Mouse (Mus musculus): ENCODE measurements around the gene Lrwd1. TPM values are rescaled to one million over a fixed set of nuclear protein-coding genes. Genes with fewer than 3 reads are reported as not detected.

Gene Lrwd1
- polyA plus RNA-seq, 1 experiment: not detected

DNA sequence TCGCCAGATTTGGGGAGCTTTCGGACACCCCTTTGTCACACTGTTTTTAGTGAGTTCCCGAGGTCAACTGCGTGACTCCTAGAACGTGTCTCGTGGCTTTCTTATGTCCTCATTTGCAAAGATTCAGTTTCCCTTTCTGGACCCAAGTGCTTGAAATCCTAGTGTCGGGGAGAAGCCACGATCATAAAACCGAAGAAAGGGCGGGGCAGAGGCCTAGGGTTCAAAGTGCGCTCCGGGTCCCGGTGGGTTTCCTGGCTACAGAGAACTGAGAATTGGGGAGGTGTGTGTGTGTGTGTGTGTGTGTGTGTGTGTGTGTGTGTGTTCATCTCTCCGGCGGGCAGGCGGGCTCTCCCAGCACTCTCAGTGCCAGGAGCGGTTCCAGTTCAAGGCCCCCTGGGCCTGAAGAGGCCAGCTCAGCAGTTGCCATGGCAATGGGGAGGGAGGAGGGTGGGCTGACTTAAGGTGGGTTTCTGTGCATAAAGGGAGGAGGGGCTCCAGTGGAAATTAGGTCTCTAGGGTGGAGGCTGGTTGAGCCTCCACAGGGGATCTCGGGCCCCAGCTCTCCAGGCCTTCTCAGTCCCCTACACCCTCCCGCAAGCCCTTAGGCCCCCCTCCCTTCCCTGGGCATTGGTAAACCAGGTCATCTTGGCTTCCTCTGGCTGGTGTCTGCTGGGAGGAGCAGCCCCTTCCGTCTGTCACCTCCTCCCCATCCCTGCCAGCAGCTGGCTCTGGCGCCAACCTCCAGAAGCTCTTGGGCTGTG is 50.8 kb downstream of the Lrwd1 start:
- peaks cover 17% of the 10 kb centered on the region for H3K4me1 ChIP-seq (ENCODE audit: control insufficient read depth, insufficient read depth, low read length)
- 38% methylated on average over 21 of the region's 21 CpGs for WGBS
- TF ChIP-seq POLR2A (IDR thresholded peaks at IDR 0.05; ENCODE audit: insufficient read depth, low read depth, low read length) (no peak), CTCF (IDR thresholded peaks at IDR 0.05; ENCODE audit: insufficient read depth, low read depth, low read length) (no peak)
- H3K4me3 ChIP-seq (ENCODE audit: insufficient read depth, low read depth, low read length): peak overlapping the region; percentile 81
- 0 out of 2 replicates have a peak overlapping the region, but pooled peaks have one; percentile 10 for H3K27ac ChIP-seq (ENCODE audit: insufficient read depth, low read depth, low read length)

- peaks cover 17% of the 10 kb centered on the region for H3K4me1 ChIP-seq (ENCODE audit: control insufficient read depth, insufficient read depth, low read length)
- peak overlapping the region; percentile 81 for H3K4me3 ChIP-seq (ENCODE audit: insufficient read depth, low read depth, low read length)
- TF ChIP-seq POLR2A (IDR thresholded peaks at IDR 0.05; ENCODE audit: insufficient read depth, low read depth, low read length) (no peak), CTCF (IDR thresholded peaks at IDR 0.05; ENCODE audit: insufficient read depth, low read depth, low read length) (no peak)
- H3K27ac ChIP-seq (ENCODE audit: insufficient read depth, low read depth, low read length): no peak overlapping the region
- WGBS: 7% methylated on average over 23 of the region's 23 CpGs
Observed at GRCm38 (mm10) chr5:136084144-136084881, 51.6 kb downstream of the Lrwd1 start.

DNA sequence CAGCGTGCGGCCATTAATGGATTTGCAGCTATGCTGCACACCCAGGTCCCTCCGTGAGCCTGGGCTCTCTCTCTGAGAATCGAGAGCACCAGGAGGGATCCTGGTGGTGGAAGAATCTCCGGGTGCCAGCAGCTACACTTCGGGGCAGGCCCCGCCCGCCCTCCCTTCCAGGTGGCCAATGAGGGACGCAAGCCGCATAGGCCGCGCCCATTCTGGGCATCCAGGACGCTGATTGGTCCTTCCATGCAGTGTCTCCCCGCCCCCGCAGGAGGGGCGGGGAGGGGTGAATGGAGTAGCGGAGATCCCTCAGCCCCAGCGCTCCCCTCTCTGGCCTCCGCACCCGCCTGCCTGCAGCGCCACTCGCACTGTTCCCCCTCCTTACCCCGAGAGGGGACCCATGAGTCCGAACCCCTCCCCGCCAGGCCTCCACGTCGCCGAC is 52.2 kb downstream of the Lrwd1 start, which contains the start of gene Rasa4:
Rasa4 (plus strand) TSS at position 248 of the 439 bp plus-strand sequence.
- no peak for TF ChIP-seq POLR2A (IDR thresholded peaks at IDR 0.05; ENCODE audit: insufficient read depth, low read depth, low read length)
- TF ChIP-seq CTCF (IDR thresholded peaks at IDR 0.05; ENCODE audit: insufficient read depth, low read depth, low read length): no peak
- no peak within 1 kb of the TSS for H3K27ac ChIP-seq (ENCODE audit: insufficient read depth, low read depth, low read length)

DNA sequence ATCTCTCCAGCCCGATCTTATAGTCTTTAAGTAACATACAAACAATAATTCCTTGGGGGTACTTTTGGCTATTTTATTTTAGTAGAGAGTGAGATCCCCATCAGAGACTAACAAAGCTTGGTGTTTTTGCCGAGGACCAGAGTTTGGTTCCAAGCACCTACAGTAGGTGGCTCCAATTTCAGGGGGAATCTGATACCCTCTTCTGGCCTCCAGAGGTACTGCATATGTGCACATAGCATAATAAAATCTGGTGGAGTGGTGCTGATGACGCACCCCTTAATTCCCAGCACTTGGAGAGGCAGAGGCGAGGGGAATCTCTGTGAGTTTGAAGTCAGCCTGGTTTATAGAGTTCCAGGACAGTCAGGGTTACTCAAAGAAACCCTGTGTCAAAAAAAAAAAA is 53.5 kb downstream of the Lrwd1 start:
- no peak overlapping the region for H3K27ac ChIP-seq (ENCODE audit: insufficient read depth, low read depth, low read length)
- peaks cover 21% of the 10 kb centered on the region for H3K4me1 ChIP-seq (ENCODE audit: control insufficient read depth, insufficient read depth, low read length)
- H3K4me3 ChIP-seq (ENCODE audit: insufficient read depth, low read depth, low read length): no peak overlapping the region
- WGBS: 78% methylated on average over 4 of the region's 4 CpGs
- TF ChIP-seq POLR2A (IDR thresholded peaks at IDR 0.05; ENCODE audit: insufficient read depth, low read depth, low read length) (no peak), CTCF (IDR thresholded peaks at IDR 0.05; ENCODE audit: insufficient read depth, low read depth, low read length) (no peak)

More for the DNA sequence above, 52.2 kb downstream of the Lrwd1 start, which contains the start of gene Rasa4:
- under 1% methylated on average over 28 of the region's 28 CpGs for WGBS
- Histone ChIP-seq H3K4me3 (ENCODE audit: insufficient read depth, low read depth, low read length) (peak within 1 kb of the TSS; percentile 81), H3K4me1 (ENCODE audit: control insufficient read depth, insufficient read depth, low read length) (peaks cover 17% of the 10 kb centered on the region)

- 88% methylated on average over 5 of the region's 5 CpGs for WGBS
- Histone ChIP-seq H3K4me1 (ENCODE audit: control insufficient read depth, insufficient read depth, low read length) (peaks cover 7% of the 10 kb centered on the region), H3K4me3 (ENCODE audit: insufficient read depth, low read depth, low read length) (no peak overlapping the region), H3K27ac (ENCODE audit: insufficient read depth, low read depth, low read length) (0 out of 2 replicates have a peak overlapping the region, but pooled peaks have one; percentile 40)
- no peak for TF ChIP-seq CTCF (IDR thresholded peaks at IDR 0.05; ENCODE audit: insufficient read depth, low read depth, low read length)
- TF ChIP-seq POLR2A (IDR thresholded peaks at IDR 0.05; ENCODE audit: insufficient read depth, low read depth, low read length): no peak
Observed at GRCm38 (mm10) chr5:136078136-136078535, 57.7 kb downstream of the Lrwd1 start.

GRCm38 (mm10) chr5:136077001-136077550 is 58.8 kb downstream of the Lrwd1 start:
- H3K27ac ChIP-seq (ENCODE audit: insufficient read depth, low read depth, low read length): peak overlapping the region; percentile 55; the same call in 1 of the 2 replicates
- H3K4me3 ChIP-seq (ENCODE audit: insufficient read depth, low read depth, low read length): no peak overlapping the region
- 53% methylated on average over 9 of the region's 9 CpGs for WGBS
- H3K4me1 ChIP-seq (ENCODE audit: control insufficient read depth, insufficient read depth, low read length): peaks cover 7% of the 10 kb centered on the region
- TF ChIP-seq POLR2A (IDR thresholded peaks at IDR 0.05; ENCODE audit: insufficient read depth, low read depth, low read length) (no peak), CTCF (IDR thresholded peaks at IDR 0.05; ENCODE audit: insufficient read depth, low read depth, low read length) (no peak)

GRCm38 (mm10) chr5:136076284-136076683 is 59.6 kb downstream of the Lrwd1 start:
- Histone ChIP-seq H3K27ac (ENCODE audit: insufficient read depth, low read depth, low read length) (no peak overlapping the region), H3K4me3 (ENCODE audit: insufficient read depth, low read depth, low read length) (no peak overlapping the region), H3K4me1 (ENCODE audit: control insufficient read depth, insufficient read depth, low read length) (peaks cover 7% of the 10 kb centered on the region)
- 35% methylated on average over 7 of the region's 7 CpGs for WGBS
- no peak for TF ChIP-seq CTCF (IDR thresholded peaks at IDR 0.05; ENCODE audit: insufficient read depth, low read depth, low read length)
- TF ChIP-seq POLR2A (IDR thresholded peaks at IDR 0.05; ENCODE audit: insufficient read depth, low read depth, low read length): no peak

- no peak overlapping the region for H3K4me3 ChIP-seq (ENCODE audit: insufficient read depth, low read depth, low read length)
- WGBS: 95% methylated on average over 5 of the region's 5 CpGs
- peaks cover 7% of the 10 kb centered on the region for H3K4me1 ChIP-seq (ENCODE audit: control insufficient read depth, insufficient read depth, low read length)
- no peak for TF ChIP-seq CTCF (IDR thresholded peaks at IDR 0.05; ENCODE audit: insufficient read depth, low read depth, low read length)
- TF ChIP-seq POLR2A (IDR thresholded peaks at IDR 0.05; ENCODE audit: insufficient read depth, low read depth, low read length): no peak
- H3K27ac ChIP-seq (ENCODE audit: insufficient read depth, low read depth, low read length): no peak overlapping the region
Observed at GRCm38 (mm10) chr5:136075076-136075475, 60.8 kb downstream of the Lrwd1 start.
